Mouse (Mus musculus): ENCODE data around the gene Atp6v0e. TPM values are rescaled to one million over a fixed set of nuclear protein-coding genes. Genes with fewer than 3 reads are reported as not detected.

The Atp6v0e gene
- polyA plus RNA-seq, 1 experiment = 99.8 TPM

DNA sequence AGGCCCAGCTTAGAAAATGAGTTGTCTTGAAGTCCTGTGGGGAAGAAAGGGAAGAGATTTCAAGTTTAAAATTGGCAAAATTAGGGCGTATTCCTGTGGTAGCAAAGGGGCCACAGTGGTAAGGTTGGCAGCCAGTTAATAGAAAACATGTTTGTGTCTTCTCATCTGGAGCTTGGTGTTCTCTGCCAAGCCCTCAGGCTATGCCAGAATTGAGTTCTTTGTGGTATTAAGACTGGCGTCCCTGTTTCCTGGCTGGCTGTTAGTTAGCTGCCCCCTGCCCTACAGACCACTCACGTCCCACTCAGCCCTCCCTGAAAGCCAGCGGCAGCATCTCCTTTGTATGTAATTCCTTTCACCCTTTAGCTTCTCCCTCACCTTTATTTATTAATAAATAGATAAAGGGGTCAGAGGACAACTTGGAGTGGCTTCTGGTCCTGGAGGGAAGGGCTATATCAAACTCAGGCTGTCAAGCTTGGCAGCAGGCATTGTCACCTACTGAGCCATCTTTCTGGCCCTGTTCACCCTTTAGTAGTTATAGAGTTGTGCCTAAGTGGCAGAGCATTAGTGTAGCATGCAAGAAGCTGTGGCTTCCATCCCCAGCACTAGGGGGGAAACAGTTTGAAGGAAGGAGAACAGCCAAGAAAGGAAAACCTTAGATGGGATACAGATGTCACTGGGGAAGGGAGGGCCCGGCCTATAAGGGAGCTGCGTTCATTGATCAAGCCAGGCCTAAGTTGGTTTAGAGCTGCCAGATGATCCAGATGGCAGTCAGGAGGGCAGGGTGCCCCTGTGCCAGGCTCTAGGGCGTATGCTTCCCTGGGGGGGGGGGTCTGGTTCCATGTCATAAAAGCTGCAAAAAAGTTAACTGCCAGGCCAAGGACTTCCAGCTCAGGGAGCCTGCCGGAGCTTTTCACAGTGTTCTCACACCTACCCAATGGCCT is 26.0 kb downstream of the Atp6v0e start:
- DNase-seq = peak; percentile 42 to 49
- Histone ChIP-seq H3K4me1 (ENCODE audit: control insufficient read depth, insufficient read depth, low read length) (peaks cover 57% of the 10 kb centered on the region), H3K4me3 (replicated peaks; ENCODE audit: insufficient read depth, low read depth, low read length) (no peak overlapping the region), H3K27me3 (ENCODE audit: control insufficient read depth, insufficient read depth, low read length) (no peaks in the 10 kb centered on the region), H3K27ac (ENCODE audit: insufficient read depth, low read length) (peak overlapping the region; percentile 58)
- no peak for TF ChIP-seq POLR2A (IDR thresholded peaks at IDR 0.05; ENCODE audit: borderline replicate concordance, insufficient read depth, low read length)
- no peak for TF ChIP-seq CTCF (IDR thresholded peaks at IDR 0.05; ENCODE audit: borderline replicate concordance, insufficient read depth, low read depth, low read length)
- WGBS = 17% methylated on average over 8 of the region's 8 CpGs

DNA sequence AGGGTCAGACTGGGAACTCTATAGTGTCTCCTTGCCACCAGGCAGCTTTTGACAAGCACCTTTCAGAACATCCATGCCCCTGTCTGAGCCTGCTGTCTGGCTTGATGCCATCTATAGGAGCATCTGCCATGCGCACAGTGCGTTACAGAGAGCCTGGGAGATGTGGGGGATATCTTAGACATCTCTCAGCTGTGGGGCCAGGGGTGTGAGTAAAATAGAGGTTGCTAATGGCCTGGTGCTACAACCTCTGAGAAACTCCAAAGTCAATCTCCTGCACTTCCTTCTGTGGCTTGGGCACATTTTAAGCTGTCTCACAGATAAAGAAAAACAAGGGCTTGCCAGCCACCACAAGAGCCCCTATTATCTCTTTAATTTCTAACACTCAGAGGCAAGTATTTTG is 26.8 kb downstream of the Atp6v0e start:
- peaks cover 63% of the 10 kb centered on the region for H3K4me1 ChIP-seq (ENCODE audit: control insufficient read depth, insufficient read depth, low read length)
- H3K4me3 ChIP-seq (replicated peaks; ENCODE audit: insufficient read depth, low read depth, low read length) = no peak overlapping the region
- DNase-seq = no peak
- no peaks in the 10 kb centered on the region for H3K27me3 ChIP-seq (ENCODE audit: control insufficient read depth, insufficient read depth, low read length)
- H3K27ac ChIP-seq (ENCODE audit: insufficient read depth, low read length) = peak overlapping the region; percentile 58
- TF ChIP-seq POLR2A (IDR thresholded peaks at IDR 0.05; ENCODE audit: borderline replicate concordance, insufficient read depth, low read length) = no peak
- TF ChIP-seq CTCF (IDR thresholded peaks at IDR 0.05; ENCODE audit: borderline replicate concordance, insufficient read depth, low read depth, low read length) = no peak
- WGBS = 27% methylated on average over 2 of the region's 2 CpGs

DNA sequence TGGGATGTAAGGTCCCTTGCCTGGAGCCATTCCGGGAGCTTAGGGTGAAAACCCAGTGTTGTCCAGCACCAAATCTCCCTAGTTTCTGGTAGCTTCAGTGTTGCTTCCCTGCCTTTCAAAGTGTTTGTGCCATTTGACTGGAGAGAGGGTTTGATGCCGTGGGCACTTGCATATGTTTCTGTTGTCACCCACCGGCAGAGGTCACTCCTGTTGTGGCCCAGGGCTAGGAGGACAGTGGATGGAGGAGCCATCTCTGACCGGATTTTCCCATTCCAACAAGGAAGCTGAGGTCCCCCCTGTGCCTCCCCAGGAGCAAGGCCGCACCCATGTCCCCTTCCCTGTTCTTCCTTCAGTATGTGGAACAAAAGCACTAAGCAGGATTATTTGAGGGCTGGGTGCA is 27.2 kb downstream of the Atp6v0e start:
- peak; percentile 58 to 60 for DNase-seq
- Histone ChIP-seq H3K4me3 (replicated peaks; ENCODE audit: insufficient read depth, low read depth, low read length) (no peak overlapping the region), H3K4me1 (ENCODE audit: control insufficient read depth, insufficient read depth, low read length) (peaks cover 67% of the 10 kb centered on the region), H3K27ac (ENCODE audit: insufficient read depth, low read length) (peak overlapping the region; percentile 58), H3K27me3 (ENCODE audit: control insufficient read depth, insufficient read depth, low read length) (no peaks in the 10 kb centered on the region)
- no peak for TF ChIP-seq POLR2A (IDR thresholded peaks at IDR 0.05; ENCODE audit: borderline replicate concordance, insufficient read depth, low read length)
- peak; percentile 55 for TF ChIP-seq CTCF (IDR thresholded peaks at IDR 0.05; ENCODE audit: borderline replicate concordance, insufficient read depth, low read depth, low read length)
- 28% methylated on average over 5 of the region's 5 CpGs for WGBS

DNA sequence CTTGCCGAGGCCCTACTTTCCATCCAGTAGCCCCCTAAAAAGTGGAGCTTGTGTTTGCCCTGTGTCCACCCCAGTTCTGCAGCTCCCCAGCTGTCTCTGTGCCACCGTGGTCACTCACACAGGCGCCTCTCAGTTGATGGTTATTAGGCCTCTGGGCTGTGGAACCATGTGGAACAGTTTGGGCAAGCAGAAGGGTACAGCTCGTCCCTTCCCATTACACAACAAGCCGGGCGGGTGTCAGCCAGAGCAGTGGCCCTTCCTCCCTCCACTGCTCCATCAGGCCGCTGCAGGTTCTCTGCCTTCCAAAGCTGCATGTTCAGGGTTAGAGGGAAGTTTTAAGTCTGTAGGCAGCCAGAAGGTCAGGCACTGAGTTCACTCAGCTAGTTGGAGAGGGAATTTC is 28.1 kb downstream of the Atp6v0e start:
- WGBS = 42% methylated on average over 7 of the region's 7 CpGs
- H3K4me1 ChIP-seq (ENCODE audit: control insufficient read depth, insufficient read depth, low read length) = peaks cover 74% of the 10 kb centered on the region
- no peak overlapping the region for H3K4me3 ChIP-seq (replicated peaks; ENCODE audit: insufficient read depth, low read depth, low read length)
- no peak for TF ChIP-seq POLR2A (IDR thresholded peaks at IDR 0.05; ENCODE audit: borderline replicate concordance, insufficient read depth, low read length)
- no peak for TF ChIP-seq CTCF (IDR thresholded peaks at IDR 0.05; ENCODE audit: borderline replicate concordance, insufficient read depth, low read depth, low read length)
- peak; percentile 41 to 42 for DNase-seq
- H3K27me3 ChIP-seq (ENCODE audit: control insufficient read depth, insufficient read depth, low read length) = no peaks in the 10 kb centered on the region
- H3K27ac ChIP-seq (ENCODE audit: insufficient read depth, low read length) = peak overlapping the region; percentile 86

DNA sequence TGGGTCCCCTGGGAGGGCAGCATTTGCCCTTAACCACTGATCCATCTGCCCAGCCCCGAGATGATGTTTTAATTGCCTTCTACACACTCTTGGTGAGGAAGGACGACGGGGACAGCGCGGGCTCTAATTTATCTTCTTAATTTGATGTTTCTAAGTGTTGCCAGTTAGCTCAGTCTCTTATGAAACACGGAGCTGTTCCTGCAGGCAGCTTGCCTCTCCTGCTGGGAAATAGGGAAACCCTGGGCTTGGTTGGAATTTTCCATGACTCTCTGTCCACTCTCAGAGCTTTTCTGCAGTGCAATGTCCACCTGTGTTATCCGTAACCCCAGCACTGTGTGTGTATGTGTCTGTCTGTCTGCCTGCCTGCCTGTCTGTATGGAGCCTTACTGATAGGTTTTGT is 30.4 kb downstream of the Atp6v0e start:
- Histone ChIP-seq H3K4me1 (ENCODE audit: control insufficient read depth, insufficient read depth, low read length) (peaks cover 61% of the 10 kb centered on the region), H3K27me3 (ENCODE audit: control insufficient read depth, insufficient read depth, low read length) (no peaks in the 10 kb centered on the region), H3K4me3 (replicated peaks; ENCODE audit: insufficient read depth, low read depth, low read length) (peak overlapping the region; percentile 27), H3K27ac (ENCODE audit: insufficient read depth, low read length) (peak overlapping the region; percentile 100)
- TF ChIP-seq CTCF (IDR thresholded peaks at IDR 0.05; ENCODE audit: borderline replicate concordance, insufficient read depth, low read depth, low read length) (no peak), POLR2A (IDR thresholded peaks at IDR 0.05; ENCODE audit: borderline replicate concordance, insufficient read depth, low read length) (no peak)
- peak; percentile 81 to 89 for DNase-seq
- 5% methylated on average over 7 of the region's 7 CpGs for WGBS

DNA sequence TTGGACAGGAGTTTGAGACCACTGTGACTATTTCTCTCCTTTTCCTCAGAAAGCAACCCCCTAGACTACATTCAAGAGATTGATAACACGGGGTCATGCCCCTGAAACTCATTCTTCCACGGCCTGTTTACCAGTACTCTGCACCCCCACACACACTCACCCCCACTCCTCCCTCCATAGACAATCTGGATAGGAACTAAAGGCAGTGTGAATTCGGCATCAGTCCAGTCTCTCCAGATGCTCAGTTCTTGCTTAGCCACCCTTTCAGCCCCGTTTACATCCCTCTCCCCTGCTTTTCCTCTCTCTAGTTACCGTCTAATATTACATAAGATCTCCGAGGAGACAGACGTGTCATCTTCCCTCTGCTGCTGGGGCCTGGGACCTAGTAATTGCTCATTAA is 31.1 kb downstream of the Atp6v0e start:
- Histone ChIP-seq H3K4me3 (replicated peaks; ENCODE audit: insufficient read depth, low read depth, low read length) (no peak overlapping the region), H3K4me1 (ENCODE audit: control insufficient read depth, insufficient read depth, low read length) (peaks cover 59% of the 10 kb centered on the region), H3K27me3 (ENCODE audit: control insufficient read depth, insufficient read depth, low read length) (no peaks in the 10 kb centered on the region), H3K27ac (ENCODE audit: insufficient read depth, low read length) (peak overlapping the region; percentile 100)
- TF ChIP-seq CTCF (IDR thresholded peaks at IDR 0.05; ENCODE audit: borderline replicate concordance, insufficient read depth, low read depth, low read length) = no peak
- TF ChIP-seq POLR2A (IDR thresholded peaks at IDR 0.05; ENCODE audit: borderline replicate concordance, insufficient read depth, low read length) = no peak
- peak; percentile 44 to 57 for DNase-seq
- 22% methylated on average over 7 of the region's 7 CpGs for WGBS

DNA sequence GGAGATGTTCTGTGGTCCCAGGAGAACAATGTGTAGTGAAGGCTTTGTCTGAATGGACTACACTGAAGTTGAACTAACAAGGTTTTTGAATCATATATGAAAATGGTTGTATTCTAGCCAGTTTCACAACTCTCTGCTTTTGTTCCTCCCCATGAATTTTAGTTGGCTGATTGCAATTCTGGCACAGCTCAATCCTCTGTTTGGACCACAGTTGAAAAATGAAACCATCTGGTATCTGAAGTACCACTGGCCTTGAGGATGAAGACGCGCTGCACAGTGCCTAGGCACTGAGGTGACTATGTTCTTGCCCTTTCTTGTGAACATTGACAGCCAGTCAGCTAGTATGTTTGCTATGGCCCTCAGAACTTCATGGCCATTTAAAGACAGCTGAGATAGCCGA is 32.2 kb downstream of the Atp6v0e start:
- DNase-seq = peak in 1 of 2 experiments; percentile 58
- WGBS = 43% methylated on average over 3 of the region's 3 CpGs
- H3K27ac ChIP-seq (ENCODE audit: insufficient read depth, low read length) = peak overlapping the region; percentile 100; the same call in 1 of the 2 replicates
- H3K27me3 ChIP-seq (ENCODE audit: control insufficient read depth, insufficient read depth, low read length) = no peaks in the 10 kb centered on the region
- no peak for TF ChIP-seq POLR2A (IDR thresholded peaks at IDR 0.05; ENCODE audit: borderline replicate concordance, insufficient read depth, low read length)
- TF ChIP-seq CTCF (IDR thresholded peaks at IDR 0.05; ENCODE audit: borderline replicate concordance, insufficient read depth, low read depth, low read length) = no peak
- H3K4me1 ChIP-seq (ENCODE audit: control insufficient read depth, insufficient read depth, low read length) = peaks cover 55% of the 10 kb centered on the region
- H3K4me3 ChIP-seq (replicated peaks; ENCODE audit: insufficient read depth, low read depth, low read length) = no peak overlapping the region

DNA sequence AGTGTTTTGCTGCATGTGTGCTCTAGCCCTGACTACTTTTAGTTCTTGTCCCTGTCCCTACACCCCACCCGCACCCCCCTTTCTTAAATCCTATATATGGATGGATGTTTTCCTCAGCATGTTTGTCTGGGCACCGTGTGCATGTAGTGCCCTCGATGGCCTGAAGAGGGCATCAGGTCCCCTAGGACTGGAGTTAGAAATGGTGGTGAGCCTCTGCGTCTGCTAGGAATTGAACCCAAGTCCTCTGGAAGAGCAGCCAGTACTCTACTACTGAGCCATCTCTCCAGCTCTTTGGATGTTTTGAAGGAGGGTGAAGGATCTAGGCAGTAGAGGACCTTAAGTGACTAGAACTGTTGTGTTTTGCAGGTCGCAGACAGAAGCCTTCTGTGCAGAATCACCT is 35.8 kb downstream of the Atp6v0e start:
- WGBS = 89% methylated on average over 5 of the region's 5 CpGs

More for the DNA sequence above, 35.8 kb downstream of the Atp6v0e start:
- H3K27ac ChIP-seq (ENCODE audit: insufficient read depth, low read length) = no peak overlapping the region
- H3K4me3 ChIP-seq (replicated peaks; ENCODE audit: insufficient read depth, low read depth, low read length) = no peak overlapping the region
- H3K27me3 ChIP-seq (ENCODE audit: control insufficient read depth, insufficient read depth, low read length) = no peaks in the 10 kb centered on the region
- H3K4me1 ChIP-seq (ENCODE audit: control insufficient read depth, insufficient read depth, low read length) = peaks cover 58% of the 10 kb centered on the region
- DNase-seq = peak in 1 of 2 experiments; percentile 33
- TF ChIP-seq CTCF (IDR thresholded peaks at IDR 0.05; ENCODE audit: borderline replicate concordance, insufficient read depth, low read depth, low read length) = peak; percentile 55
- no peak for TF ChIP-seq POLR2A (IDR thresholded peaks at IDR 0.05; ENCODE audit: borderline replicate concordance, insufficient read depth, low read length)

Measured in cerebellum, adult 2 months (tissue).